Mouse (Mus musculus) liver, embryonic 16.5 days (tissue): ENCODE data around the gene Eps15l1. TPM values are rescaled to one million over a fixed set of nuclear protein-coding genes. Genes with fewer than 3 reads are reported as not detected.
A peak's percentile ranks its signal among the peaks of the same experiment; 100 is the strongest.

ENCODE experiments used
- ATAC-seq: fragments of 200-750 bp; cut with Nextera tagmentation; 2 replicates; pipeline ENCODE4 v1.8.0; 2017; ENCODE audit warnings: low read depth, mild to moderate bottlenecking, moderate number of reproducible peaks, moderate library complexity
- H3K27ac ChIP-seq: fragments of 300-500 bp; sonication (generic); 2 replicates; pipeline ENCODE4 v1.5.1; 2014; ENCODE audit warnings: mild to moderate bottlenecking, low read length
- H3K27me3 ChIP-seq: fragments of 300-500 bp; sonication (generic); 2 replicates; pipeline ENCODE4 v1.6.1; 2014; ENCODE audit warnings: low read depth, low read length, mixed read lengths; ENCODE audit not compliant: control insufficient read depth, insufficient read depth
- H3K36me3 ChIP-seq: fragments of 300-500 bp; sonication (generic); 2 replicates; pipeline ENCODE4 v1.6.1; 2014; ENCODE audit warnings: mild to moderate bottlenecking; ENCODE audit not compliant: control insufficient read depth, insufficient read depth
- H3K4me1 ChIP-seq: fragments of 300-500 bp; sonication (generic); 2 replicates; pipeline ENCODE4 v1.6.1; 2014; ENCODE audit warnings: low read depth, low read length, mixed read lengths; ENCODE audit not compliant: control insufficient read depth
- H3K4me2 ChIP-seq: fragments of 300-500 bp; sonication (generic); 2 replicates; pipeline ENCODE4 v1.6.1; 2014; ENCODE audit warnings: low read depth, low read length, mixed read lengths
- H3K4me3 ChIP-seq: fragments of 300-500 bp; sonication (generic); 2 replicates; pipeline ENCODE4 v1.5.1; 2014; ENCODE audit warnings: low read depth, mild to moderate bottlenecking, low read length
- H3K9ac ChIP-seq: fragments of 300-500 bp; sonication (generic); 2 replicates; pipeline ENCODE4 v1.6.1; 2014; ENCODE audit warnings: low read depth, low read length
- H3K9me3 ChIP-seq: fragments of 300-500 bp; sonication (generic); replicated peaks from 2 replicates; pipeline ENCODE4 v1.6.1; 2016; ENCODE audit warnings: low read length; ENCODE audit not compliant: control insufficient read depth
- WGBS: fragments of 180-500 bp; shearing (Covaris S2); extraction: QIAGEN DNeasy Blood & Tissue Kit; methylation state at CpG from one replicate; pipeline ENCODE4 v1.1.7; 2014; ENCODE audit not compliant: insufficient replicate concordance; 5-methylcytosine and 5-hydroxymethylcytosine counted together
- polyA plus RNA-seq: library from polyadenylated mRNA; unstranded; fragments of >200 nt; fragmentation: Nextera tagmentation; extraction: Ambion mirVana; gene quantifications from 2 replicates; pipeline ENCODE4 v1.2.1, GENCODE M21; 2015

Eps15l1 gene
- 19.2 and 20.0 TPM in 2 replicates for polyA plus RNA-seq

GRCm38 (mm10) chr8:72421362-72422335, at the start of gene Eps15l1:
TSS of gene Eps15l1 (minus strand) at chr8:72421460.
- Histone ChIP-seq H3K4me3 (peak within 1 kb of the TSS; percentile 88), H3K9me3 (no peaks in the 10 kb centered on the region), H3K4me1 (peaks cover 46% of the 10 kb centered on the region), H3K9ac (peak within 1 kb of the TSS; percentile 93), H3K27me3 (no peaks in the 10 kb centered on the region), H3K36me3 (no peaks in the 10 kb centered on the region), H3K4me2 (peak within 1 kb of the TSS; percentile 93), H3K27ac (peak within 1 kb of the TSS; percentile 95)
- peak; percentile 95 for ATAC-seq
- WGBS, result 1% methylated on average over 48 of the region's 48 CpGs

DNA sequence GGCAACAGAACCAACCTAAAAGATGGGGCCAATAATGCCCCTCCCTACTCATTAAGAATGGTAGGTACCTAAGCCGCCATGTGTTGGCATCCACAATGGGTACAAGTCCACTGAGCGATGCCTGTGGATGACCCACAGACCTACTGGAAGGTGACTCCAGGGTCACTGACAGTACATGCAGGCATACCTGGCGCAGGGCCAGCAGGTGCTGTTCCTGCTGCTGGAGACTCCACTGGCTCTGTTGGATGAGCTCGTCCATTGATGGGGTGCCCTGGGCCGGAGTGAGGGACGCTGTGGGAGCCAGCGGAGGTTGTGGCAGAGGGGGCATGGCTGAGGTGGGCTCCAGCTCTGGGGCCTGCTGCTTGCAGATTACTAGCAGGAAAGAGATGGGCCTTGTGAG, 49.4 kb upstream of the Eps15l1 start:
- no peak for ATAC-seq
- peaks cover 14% of the 10 kb centered on the region for H3K4me1 ChIP-seq
- 89% methylated on average over 6 of the region's 7 CpGs for WGBS

DNA sequence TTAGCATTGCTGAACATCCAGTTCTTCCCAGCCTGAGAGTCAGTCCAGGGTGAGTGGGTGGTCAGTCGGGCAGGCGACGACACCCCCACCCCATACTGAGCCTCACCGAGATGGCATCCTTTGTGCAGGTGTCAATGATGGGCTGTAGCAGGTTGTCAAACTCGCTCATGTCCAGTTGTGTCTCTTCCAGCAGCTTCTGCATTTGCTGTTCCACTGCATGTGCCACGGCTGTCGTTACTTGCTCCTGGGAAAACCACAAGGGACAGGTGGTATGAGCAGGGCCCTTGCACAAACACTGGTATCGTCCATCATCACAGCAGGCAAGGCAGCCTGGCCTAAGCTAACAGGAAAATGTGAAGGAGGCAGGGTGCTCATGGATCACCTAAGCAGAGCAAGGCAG, 48.7 kb upstream of the Eps15l1 start:
- Histone ChIP-seq H3K9ac (no peak overlapping the region), H3K9me3 (no peaks in the 10 kb centered on the region), H3K27me3 (no peaks in the 10 kb centered on the region), H3K4me3 (no peak overlapping the region), H3K4me1 (peaks cover 11% of the 10 kb centered on the region), H3K27ac (no peak overlapping the region), H3K4me2 (no peak overlapping the region), H3K36me3 (peaks cover 66% of the 10 kb centered on the region)
- WGBS, result 87% methylated on average over 8 of the region's 8 CpGs
- no peak for ATAC-seq

More for the DNA sequence above, 49.4 kb upstream of the Eps15l1 start:
- no peak overlapping the region for H3K4me2 ChIP-seq
- H3K36me3 ChIP-seq, result peaks cover 59% of the 10 kb centered on the region
- no peak overlapping the region for H3K4me3 ChIP-seq
- no peak overlapping the region for H3K27ac ChIP-seq
- H3K9me3 ChIP-seq, result no peaks in the 10 kb centered on the region
- H3K9ac ChIP-seq, result no peak overlapping the region
- no peaks in the 10 kb centered on the region for H3K27me3 ChIP-seq

DNA sequence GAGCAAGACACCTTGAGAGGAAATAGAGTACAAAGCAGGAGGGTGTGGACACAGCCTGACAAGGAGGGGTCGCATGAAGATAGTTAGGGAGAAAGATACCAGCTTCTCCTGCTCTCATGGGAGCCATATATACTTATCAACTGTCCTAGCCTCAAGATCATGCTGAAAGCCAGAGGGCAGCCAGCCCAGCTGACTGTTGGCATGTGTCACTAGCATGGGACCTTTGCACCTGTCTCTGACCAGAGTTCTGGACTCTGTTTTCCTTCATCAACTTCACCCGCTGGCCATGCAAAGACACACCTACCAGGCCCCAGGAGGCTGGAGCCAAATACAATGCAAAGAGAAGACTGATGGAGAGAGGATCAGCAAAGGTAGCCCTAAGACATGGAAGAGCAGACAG, 48.0 kb upstream of the Eps15l1 start:
- Histone ChIP-seq H3K27me3 (no peaks in the 10 kb centered on the region), H3K9me3 (no peaks in the 10 kb centered on the region), H3K36me3 (peaks cover 70% of the 10 kb centered on the region), H3K4me1 (peaks cover 9% of the 10 kb centered on the region), H3K9ac (no peak overlapping the region), H3K27ac (no peak overlapping the region), H3K4me2 (no peak overlapping the region), H3K4me3 (no peak overlapping the region)
- 65% methylated on average over 2 of the region's 2 CpGs for WGBS
- ATAC-seq, result peak; percentile 38

DNA sequence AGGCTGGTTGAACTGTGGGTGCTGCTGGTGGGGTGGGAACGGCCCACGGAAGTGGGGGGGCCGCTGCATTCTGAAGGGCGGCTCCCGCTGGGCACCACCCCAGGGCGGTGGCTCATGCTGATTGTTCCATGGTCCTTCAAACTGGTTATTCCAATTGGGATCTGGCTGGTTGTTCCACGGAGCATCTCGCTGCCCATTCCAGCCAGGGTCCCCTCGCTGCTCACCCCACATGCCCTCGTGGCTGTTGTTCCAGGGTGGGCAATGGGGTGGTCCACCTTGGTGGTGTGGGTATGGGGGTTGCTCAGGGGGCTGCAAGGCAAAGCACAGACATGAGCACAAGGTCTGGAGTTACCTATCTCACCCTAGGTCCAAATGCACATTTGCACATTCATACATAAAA, 43.0 kb upstream of the Eps15l1 start:
- Histone ChIP-seq H3K36me3 (peaks cover 88% of the 10 kb centered on the region), H3K27ac (no peak overlapping the region), H3K9me3 (no peaks in the 10 kb centered on the region), H3K27me3 (no peaks in the 10 kb centered on the region), H3K9ac (no peak overlapping the region), H3K4me1 (no peaks in the 10 kb centered on the region), H3K4me2 (no peak overlapping the region), H3K4me3 (no peak overlapping the region)
- WGBS, result 79% methylated on average over 10 of the region's 10 CpGs
- no peak for ATAC-seq

DNA sequence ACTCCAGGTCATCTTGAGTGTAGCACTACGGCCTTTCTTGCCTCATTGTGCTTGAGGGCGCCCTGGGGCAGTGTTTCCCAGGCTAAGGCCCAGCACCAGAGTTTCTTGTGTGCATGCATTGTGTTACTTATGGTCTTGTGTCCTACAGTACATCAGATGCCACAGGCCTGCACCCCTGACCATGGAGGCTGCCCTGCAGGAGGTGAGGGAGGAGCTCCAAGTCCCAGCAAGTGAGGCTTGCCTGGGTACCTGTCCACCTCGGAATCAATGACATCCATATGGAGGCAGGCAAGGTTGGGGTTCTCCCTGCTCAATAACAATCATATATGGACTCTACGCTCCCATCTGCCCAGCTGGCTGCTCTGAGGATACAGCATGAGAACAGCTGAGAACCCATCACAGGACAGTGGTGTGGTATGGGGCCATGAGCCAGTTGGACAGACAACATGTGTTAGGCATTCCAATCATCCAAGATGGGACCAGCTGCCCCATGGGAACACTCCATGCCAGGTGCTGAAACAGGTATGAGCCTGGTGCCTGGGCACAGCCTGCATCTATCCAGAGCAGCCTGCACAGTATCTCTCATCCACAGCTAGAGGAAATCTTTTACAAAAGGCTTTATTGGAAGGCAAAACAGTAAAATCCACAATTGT, 38.7 kb upstream of the Eps15l1 start:
- Histone ChIP-seq H3K4me1 (no peaks in the 10 kb centered on the region), H3K4me2 (no peak overlapping the region), H3K4me3 (no peak overlapping the region), H3K9ac (no peak overlapping the region), H3K27me3 (no peaks in the 10 kb centered on the region), H3K36me3 (peaks cover 49% of the 10 kb centered on the region), H3K9me3 (no peaks in the 10 kb centered on the region), H3K27ac (no peak overlapping the region)
- ATAC-seq, result no peak
- WGBS, result 76% methylated on average over 4 of the region's 4 CpGs

- ATAC-seq, result no peak
- WGBS, result 78% methylated on average over 6 of the region's 6 CpGs
- no peak overlapping the region for H3K4me2 ChIP-seq
- H3K4me3 ChIP-seq, result no peak overlapping the region
- peaks cover 41% of the 10 kb centered on the region for H3K36me3 ChIP-seq
- peaks cover 2% of the 10 kb centered on the region; the same call in 1 of the 2 replicates for H3K9me3 ChIP-seq
- no peak overlapping the region for H3K9ac ChIP-seq
- no peaks in the 10 kb centered on the region for H3K4me1 ChIP-seq
- no peaks in the 10 kb centered on the region for H3K27me3 ChIP-seq
- no peak overlapping the region for H3K27ac ChIP-seq
Measured at GRCm38 (mm10) chr8:72458457-72458856, 37.2 kb upstream of the Eps15l1 start.

- H3K36me3 ChIP-seq, result peaks cover 34% of the 10 kb centered on the region
Measured at GRCm38 (mm10) chr8:72457806-72458205, 36.5 kb upstream of the Eps15l1 start.

DNA sequence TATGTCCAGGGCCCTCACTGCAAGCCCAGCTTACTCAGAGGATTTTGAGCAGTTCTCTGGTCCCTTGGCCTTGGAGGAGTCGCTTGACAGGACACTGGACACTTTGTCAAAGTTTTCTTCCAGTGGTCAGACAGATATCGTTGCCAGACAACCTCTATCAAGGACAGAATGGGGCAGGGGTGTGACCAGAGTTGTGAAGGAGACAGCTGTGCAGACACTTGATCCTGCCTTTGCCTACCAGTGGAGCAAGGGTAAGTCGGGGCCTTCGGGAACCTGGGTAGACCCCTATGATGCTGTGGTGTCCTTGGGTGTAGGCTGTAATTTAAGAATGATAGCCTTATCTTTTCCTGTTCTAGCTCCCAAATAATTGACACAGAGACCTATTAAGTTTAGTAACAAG, 34.1 kb upstream of the Eps15l1 start:
- H3K27ac ChIP-seq, result no peak overlapping the region
- H3K4me2 ChIP-seq, result no peak overlapping the region
- H3K4me3 ChIP-seq, result no peak overlapping the region
- 0 out of 2 replicates have a peak, but pooled peaks cover 4% of the 10 kb centered on the region for H3K4me1 ChIP-seq
- ATAC-seq, result no peak
- no peak overlapping the region for H3K9ac ChIP-seq
- no peaks in the 10 kb centered on the region for H3K27me3 ChIP-seq
- WGBS, result 75% methylated on average over 4 of the region's 4 CpGs
- peaks cover 10% of the 10 kb centered on the region for H3K36me3 ChIP-seq
- peaks cover 2% of the 10 kb centered on the region; the same call in 1 of the 2 replicates for H3K9me3 ChIP-seq

More at GRCm38 (mm10) chr8:72457806-72458205, 36.5 kb upstream of the Eps15l1 start:
- H3K27ac ChIP-seq, result no peak overlapping the region
- no peak for ATAC-seq
- peaks cover 2% of the 10 kb centered on the region; the same call in 1 of the 2 replicates for H3K9me3 ChIP-seq
- no peaks in the 10 kb centered on the region for H3K4me1 ChIP-seq
- H3K4me3 ChIP-seq, result no peak overlapping the region
- WGBS, result 87% methylated on average over 3 of the region's 3 CpGs
- no peaks in the 10 kb centered on the region for H3K27me3 ChIP-seq
- no peak overlapping the region for H3K4me2 ChIP-seq
- no peak overlapping the region for H3K9ac ChIP-seq
